Mouse (Mus musculus): ENCODE measurements at regions not wholly inside any gene's neighbourhood (a gene's known extent, or its start where the extent isn't known, plus 50 kb on each side); places are given as distances from the start of the nearest gene placed in this dataset.
"Not testable (repeated sequence)": the region's sequence is repeated elsewhere in the genome, so short reads cannot be mapped to it uniquely, and the experiment has no call there.

GRCm38 (mm10) chr7:111863035-111863434 is 83.3 kb upstream of the Galnt18 start:
- ATAC-seq (replicated peaks in 1 of 2; ENCODE audit: insufficient read depth in 1 of 2, low FRiP score in 2 of 2, low TSS enrichment in 1 of 2, low read depth in 1 of 2, poor library complexity in 2 of 2, severe bottlenecking in 2 of 2) = no peak

DNA sequence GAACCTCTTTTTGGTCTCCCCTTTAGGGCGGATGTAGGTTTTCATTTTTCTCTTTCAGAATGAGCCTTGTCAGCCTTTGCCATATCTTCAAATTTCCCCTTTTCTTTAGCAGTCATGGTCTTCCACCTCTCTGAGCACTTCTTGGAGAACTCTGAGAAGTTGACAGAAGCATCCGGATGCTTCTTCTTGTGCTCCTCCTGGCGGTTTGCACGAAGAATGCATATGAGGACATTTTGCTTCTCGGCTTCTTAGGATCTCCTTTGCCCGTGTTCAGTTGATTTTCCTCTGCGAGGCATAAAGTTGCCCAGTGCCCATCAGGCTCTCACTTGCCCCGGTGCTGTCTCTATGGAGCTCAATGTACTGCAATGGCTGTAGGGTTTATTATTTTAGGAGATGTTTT is 78.5 kb upstream of the Galnt18 start:
- ATAC-seq (replicated peaks in 1 of 2; ENCODE audit: insufficient read depth in 1 of 2, low FRiP score in 2 of 2, low TSS enrichment in 1 of 2, low read depth in 1 of 2, poor library complexity in 2 of 2, severe bottlenecking in 2 of 2) = not testable (repeated sequence)

GRCm38 (mm10) chr7:111856977-111857376 is 77.2 kb upstream of the Galnt18 start:
- ATAC-seq (replicated peaks in 1 of 2; ENCODE audit: insufficient read depth in 1 of 2, low FRiP score in 2 of 2, low TSS enrichment in 1 of 2, low read depth in 1 of 2, poor library complexity in 2 of 2, severe bottlenecking in 2 of 2) = no peak

- ATAC-seq (replicated peaks in 1 of 2; ENCODE audit: insufficient read depth in 1 of 2, low FRiP score in 2 of 2, low TSS enrichment in 1 of 2, low read depth in 1 of 2, poor library complexity in 2 of 2, severe bottlenecking in 2 of 2) = no peak
Observed at GRCm38 (mm10) chr7:111855309-111855708, 75.5 kb upstream of the Galnt18 start.

GRCm38 (mm10) chr7:111846417-111846816 is 66.6 kb upstream of the Galnt18 start:
- no peak for ATAC-seq (replicated peaks in 1 of 2; ENCODE audit: insufficient read depth in 1 of 2, low FRiP score in 2 of 2, low TSS enrichment in 1 of 2, low read depth in 1 of 2, poor library complexity in 2 of 2, severe bottlenecking in 2 of 2)

- no peak for ATAC-seq (replicated peaks in 1 of 2; ENCODE audit: insufficient read depth in 1 of 2, low FRiP score in 2 of 2, low TSS enrichment in 1 of 2, low read depth in 1 of 2, poor library complexity in 2 of 2, severe bottlenecking in 2 of 2)
Observed at GRCm38 (mm10) chr7:111843715-111844114, 63.9 kb upstream of the Galnt18 start.

- no peak for ATAC-seq (replicated peaks in 1 of 2; ENCODE audit: insufficient read depth in 1 of 2, low FRiP score in 2 of 2, low TSS enrichment in 1 of 2, low read depth in 1 of 2, poor library complexity in 2 of 2, severe bottlenecking in 2 of 2)
Observed at GRCm38 (mm10) chr7:111840826-111841225, 61.0 kb upstream of the Galnt18 start.

DNA sequence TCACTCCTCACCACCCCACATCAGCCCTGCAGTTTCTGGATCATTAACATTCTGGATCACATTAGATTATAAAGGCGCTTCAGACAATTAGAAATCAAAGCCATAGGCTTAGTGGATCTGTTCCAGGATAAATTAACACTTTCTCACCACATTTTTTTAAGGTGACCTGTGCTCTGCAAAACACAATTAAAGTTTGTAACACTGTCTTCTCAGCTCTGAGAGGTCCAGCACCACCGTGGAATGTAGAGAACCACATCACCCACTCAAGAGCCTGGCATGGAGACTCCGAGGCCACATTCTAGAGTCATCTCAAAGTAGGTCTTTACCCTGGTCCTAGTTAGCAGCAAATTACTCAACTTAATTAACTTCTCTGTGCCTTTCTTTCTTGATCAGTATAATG is 58.4 kb upstream of the Galnt18 start:
- ATAC-seq (replicated peaks in 1 of 2; ENCODE audit: insufficient read depth in 1 of 2, low FRiP score in 2 of 2, low TSS enrichment in 1 of 2, low read depth in 1 of 2, poor library complexity in 2 of 2, severe bottlenecking in 2 of 2) = no peak

- not testable (repeated sequence) for ATAC-seq (replicated peaks in 1 of 2; ENCODE audit: insufficient read depth in 1 of 2, low FRiP score in 2 of 2, low TSS enrichment in 1 of 2, low read depth in 1 of 2, poor library complexity in 2 of 2, severe bottlenecking in 2 of 2)
Observed at GRCm38 (mm10) chr7:111834356-111834755, 54.6 kb upstream of the Galnt18 start.

- ATAC-seq (replicated peaks in 1 of 2; ENCODE audit: insufficient read depth in 1 of 2, low FRiP score in 2 of 2, low TSS enrichment in 1 of 2, low read depth in 1 of 2, poor library complexity in 2 of 2, severe bottlenecking in 2 of 2) = no peak
Observed at GRCm38 (mm10) chr7:111829931-111830330, 50.2 kb upstream of the Galnt18 start.

All from hematopoietic stem cell, adult 5-6 weeks (primary cell).